Mouse (Mus musculus) MN1 (cell line): ENCODE results near the gene Olfr263.
"Not testable (repeated sequence)": the region's sequence is repeated elsewhere in the genome, so short reads cannot be mapped to it uniquely, and the experiment has no call there.

Experiments used
- DNase-seq: peaks from one replicate; pipeline ENCODE4 v3.0.0-alpha.2; 2016; ENCODE audit warnings: low spot score

Olfr263 gene

GRCm38 (mm10) chr13:21129339-21129738, at the start of gene Olfr263:
Olfr263 (plus strand) TSS chr13:21129639.
- not testable (repeated sequence) for DNase-seq

- no peak for DNase-seq
Observed at GRCm38 (mm10) chr13:21082686-21083085, 46.8 kb upstream of the Olfr263 start.

- DNase-seq, result no peak
Observed at GRCm38 (mm10) chr13:21109759-21110158, 19.7 kb upstream of the Olfr263 start.

GRCm38 (mm10) chr13:21110441-21110840, 19.0 kb upstream of the Olfr263 start:
- DNase-seq, result no peak

GRCm38 (mm10) chr13:21111183-21111582, 18.3 kb upstream of the Olfr263 start, which contains the start of gene Olfr1369-ps1:
Olfr1369-ps1 (plus strand) TSS chr13:21111483.
- DNase-seq, result not testable (repeated sequence)

- no peak for DNase-seq
Observed at GRCm38 (mm10) chr13:21114121-21114520, 15.3 kb upstream of the Olfr263 start.

GRCm38 (mm10) chr13:21142421-21142820, 13.0 kb downstream of the Olfr263 start:
- DNase-seq, result no peak

- no peak for DNase-seq
Observed at GRCm38 (mm10) chr13:21145767-21146166, 16.3 kb downstream of the Olfr263 start, which contains the start of gene Olfr1368. Olfr1368 (minus strand) TSS chr13:21145867.

GRCm38 (mm10) chr13:21155888-21156287, 26.4 kb downstream of the Olfr263 start:
- DNase-seq, result no peak

GRCm38 (mm10) chr13:21158071-21158470, 28.6 kb downstream of the Olfr263 start:
- no peak for DNase-seq

- peak; percentile 73 for DNase-seq
Observed at GRCm38 (mm10) chr13:21158785-21159474, 29.5 kb downstream of the Olfr263 start.

- no peak for DNase-seq
Observed at GRCm38 (mm10) chr13:21159475-21159819, 30.0 kb downstream of the Olfr263 start.

GRCm38 (mm10) chr13:21160041-21160511, 30.6 kb downstream of the Olfr263 start:
- DNase-seq, result no peak

- peak; percentile 90 for DNase-seq
Observed at GRCm38 (mm10) chr13:21160657-21161590, 31.5 kb downstream of the Olfr263 start.

GRCm38 (mm10) chr13:21161591-21161990, 32.2 kb downstream of the Olfr263 start:
- DNase-seq, result no peak

GRCm38 (mm10) chr13:21162591-21162990, 33.2 kb downstream of the Olfr263 start:
- no peak for DNase-seq

GRCm38 (mm10) chr13:21166936-21167909, 37.8 kb downstream of the Olfr263 start:
- peak; percentile 83 for DNase-seq

GRCm38 (mm10) chr13:21167910-21168300, 38.5 kb downstream of the Olfr263 start:
- DNase-seq, result peak; percentile 67

GRCm38 (mm10) chr13:21168371-21169011, 39.1 kb downstream of the Olfr263 start:
- peak; percentile 30 for DNase-seq

- no peak for DNase-seq
Observed at GRCm38 (mm10) chr13:21169121-21169656, 39.8 kb downstream of the Olfr263 start.
